Mouse (Mus musculus): Measurements from ENCODE around the gene Lilra5.
"Not testable (repeated sequence)": the region's sequence is repeated elsewhere in the genome, so short reads cannot be mapped to it uniquely, and the experiment has no call there.

DNA sequence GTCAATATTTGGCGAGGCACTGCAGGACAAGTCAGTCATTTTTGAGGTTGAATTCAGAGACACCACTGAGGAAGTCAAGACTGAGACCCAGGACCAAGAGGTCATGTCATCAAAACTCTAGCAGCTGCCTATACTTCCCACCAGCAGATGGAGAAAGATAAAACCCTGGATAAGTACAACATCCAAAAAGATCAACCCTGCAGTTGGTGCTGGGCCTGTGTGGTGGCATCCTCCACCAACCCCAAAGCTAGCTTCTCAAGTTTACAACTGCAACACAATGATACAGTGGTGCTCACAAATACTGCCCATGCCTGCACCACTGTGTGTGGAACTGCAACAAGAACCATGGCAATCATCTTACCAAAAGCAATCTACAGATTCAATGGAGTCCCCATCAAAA is 34.6 kb downstream of the Lilra5 start:
- TF ChIP-seq CTCF (conservative IDR thresholded peaks at IDR 0.05; ENCODE audit: low read length); NANOG (IDR thresholded peaks at IDR 0.05; ENCODE audit: borderline replicate concordance, low read length); POU5F1 (IDR thresholded peaks at IDR 0.05; ENCODE audit: borderline replicate concordance, low read length): not testable (repeated sequence)
